Mouse (Mus musculus): ENCODE measurements around the gene Gm3776.
A peak's percentile ranks its signal among the peaks of the same experiment; 100 is the strongest.
"Not testable (repeated sequence)": the region's sequence is repeated elsewhere in the genome, so short reads cannot be mapped to it uniquely, and the experiment has no call there.

Gm3776 gene

DNA sequence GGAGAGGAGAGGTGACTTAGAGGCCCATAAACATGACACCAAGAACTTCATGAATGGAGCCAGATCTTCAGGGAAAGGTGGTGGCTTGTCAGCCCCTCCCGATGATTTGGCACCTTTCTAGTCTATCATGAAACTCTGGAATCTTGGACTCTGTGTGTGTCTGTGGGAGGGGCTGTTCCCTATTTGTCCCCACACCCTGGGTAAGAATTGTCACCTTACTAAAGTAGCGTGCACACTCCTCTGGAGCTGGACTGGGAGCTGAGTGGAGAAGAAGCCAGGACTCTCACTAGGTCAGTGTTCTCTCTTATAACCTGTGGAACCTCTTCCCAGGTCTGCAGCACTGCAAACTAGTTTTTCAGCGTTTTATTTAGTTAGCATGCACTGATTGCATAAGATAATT lies at the start of gene Gm3776:
TSS of gene Gm3776 (plus strand) at position 216 of the 400 bp plus-strand sequence.
- not testable (repeated sequence) for DNase-seq (ENCODE audit: low spot score)

- DNase-seq (ENCODE audit: low spot score): no peak
These were observed 48.0 kb upstream of the Gm3776 start for GRCm38 (mm10) chr9:78208956-78209355.

DNA sequence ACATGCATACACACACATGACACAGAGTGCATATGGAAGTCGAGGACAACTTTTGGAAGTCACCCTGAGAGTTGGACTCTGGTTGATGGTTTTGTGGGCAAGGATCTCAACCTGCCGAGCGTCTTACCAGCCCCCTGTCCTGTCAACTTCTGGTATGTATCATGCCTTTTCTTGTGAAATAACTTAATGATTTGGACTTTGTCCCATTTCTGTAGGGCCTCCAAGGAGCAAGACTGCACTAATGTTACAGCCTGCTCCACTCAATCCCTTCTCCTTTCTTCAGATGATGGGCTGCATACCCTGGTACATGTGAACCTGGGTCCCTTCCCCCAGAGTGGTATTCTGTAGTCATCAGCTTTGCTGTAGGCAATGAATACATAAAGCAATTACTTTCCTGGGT lies 46.9 kb upstream of the Gm3776 start:
- DNase-seq (ENCODE audit: low spot score): no peak

GRCm38 (mm10) chr9:78210821-78211220 lies 46.1 kb upstream of the Gm3776 start:
- no peak for DNase-seq (ENCODE audit: low spot score)

DNA sequence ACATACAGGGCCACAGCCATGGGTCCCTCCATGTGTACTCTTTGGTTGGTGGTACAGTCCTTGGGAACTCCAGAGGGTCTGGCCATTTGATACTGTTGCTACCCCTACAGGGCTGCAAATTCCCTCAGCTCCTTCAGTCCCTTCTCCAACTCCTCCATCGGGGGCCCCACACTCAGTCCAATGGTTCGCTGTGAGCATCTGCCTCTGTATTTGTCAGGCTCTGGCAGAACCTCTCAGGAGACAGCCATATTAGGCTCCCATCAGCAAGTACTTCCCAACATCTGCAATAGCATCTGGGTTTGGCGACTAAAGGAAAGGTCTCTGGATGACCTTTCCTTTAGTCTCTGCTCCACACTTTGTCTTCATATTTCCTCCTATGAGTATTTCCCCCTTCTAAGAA lies 45.4 kb upstream of the Gm3776 start:
- no peak for DNase-seq (ENCODE audit: low spot score)

DNA sequence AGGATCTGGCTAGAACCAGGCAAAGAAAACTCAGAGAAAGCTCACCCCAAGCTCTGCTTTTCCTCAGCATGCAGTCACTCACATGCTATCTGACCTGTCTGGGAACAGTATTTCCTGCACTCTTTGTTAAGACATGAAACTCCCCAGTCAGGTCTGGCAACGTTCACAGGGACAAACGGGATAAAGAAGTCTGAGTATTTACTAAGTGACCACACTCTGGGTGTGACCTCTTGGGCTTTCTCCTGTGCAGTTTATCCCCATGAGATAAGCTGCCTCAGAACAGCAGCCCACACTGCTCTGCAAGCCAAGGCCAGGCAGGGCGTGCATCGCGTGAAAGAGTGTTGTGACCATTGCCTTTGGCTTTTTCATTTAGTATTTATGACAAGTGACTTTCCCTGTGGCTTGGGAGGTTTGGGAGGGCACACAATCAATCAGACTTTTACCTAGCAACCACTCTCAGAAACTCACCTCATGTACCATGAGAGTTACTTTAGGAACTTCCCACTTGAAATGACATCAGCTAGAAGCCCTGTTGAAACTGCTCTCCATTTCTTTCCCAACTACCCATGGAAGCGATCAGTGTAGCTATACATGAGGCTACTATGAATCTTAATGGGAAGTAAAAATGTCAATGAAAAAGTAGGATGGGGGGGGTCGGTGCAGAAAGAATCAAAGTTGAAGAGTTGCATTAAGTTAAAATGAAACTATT lies 44.4 kb upstream of the Gm3776 start:
- no peak for DNase-seq (ENCODE audit: low spot score)

DNA sequence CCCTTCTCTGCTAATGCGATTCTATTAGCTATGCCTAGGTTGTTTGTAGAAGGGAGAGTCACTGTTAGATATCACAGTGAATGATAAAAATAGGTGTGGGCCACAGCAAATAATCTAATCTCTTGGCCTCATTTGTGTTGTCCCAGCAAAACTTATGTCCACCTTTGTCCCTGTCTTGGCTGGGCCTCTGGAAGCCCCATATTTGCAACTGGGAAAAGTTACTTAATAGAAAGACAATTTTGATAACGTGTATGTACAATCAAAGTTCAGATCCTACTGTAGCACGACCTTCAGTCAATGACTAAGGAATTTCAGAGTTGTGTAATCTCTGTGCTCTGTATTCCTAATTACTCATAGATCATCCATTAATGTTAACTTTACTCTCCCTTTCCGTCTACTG lies 39.9 kb upstream of the Gm3776 start:
- DNase-seq (ENCODE audit: low spot score): no peak

DNA sequence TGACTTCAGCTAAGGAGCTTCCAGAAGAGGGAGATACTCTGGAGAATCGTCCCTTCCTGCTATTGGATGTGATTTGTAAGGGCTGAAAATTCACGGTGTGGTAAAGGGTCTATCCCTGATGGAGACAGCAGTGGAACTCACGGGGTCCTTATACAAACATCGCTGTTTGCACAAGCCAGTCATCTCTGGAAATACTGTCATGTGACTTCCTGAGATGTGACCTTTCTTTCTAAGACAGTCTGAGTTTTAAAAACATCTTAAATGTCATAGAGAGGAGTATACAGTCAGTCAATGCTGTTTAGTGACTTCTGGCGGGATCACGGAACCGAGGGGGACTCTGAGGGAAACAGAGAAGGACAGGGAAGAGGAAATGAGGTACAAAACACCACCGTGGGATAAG lies 34.3 kb upstream of the Gm3776 start:
- no peak for DNase-seq (ENCODE audit: low spot score)

DNA sequence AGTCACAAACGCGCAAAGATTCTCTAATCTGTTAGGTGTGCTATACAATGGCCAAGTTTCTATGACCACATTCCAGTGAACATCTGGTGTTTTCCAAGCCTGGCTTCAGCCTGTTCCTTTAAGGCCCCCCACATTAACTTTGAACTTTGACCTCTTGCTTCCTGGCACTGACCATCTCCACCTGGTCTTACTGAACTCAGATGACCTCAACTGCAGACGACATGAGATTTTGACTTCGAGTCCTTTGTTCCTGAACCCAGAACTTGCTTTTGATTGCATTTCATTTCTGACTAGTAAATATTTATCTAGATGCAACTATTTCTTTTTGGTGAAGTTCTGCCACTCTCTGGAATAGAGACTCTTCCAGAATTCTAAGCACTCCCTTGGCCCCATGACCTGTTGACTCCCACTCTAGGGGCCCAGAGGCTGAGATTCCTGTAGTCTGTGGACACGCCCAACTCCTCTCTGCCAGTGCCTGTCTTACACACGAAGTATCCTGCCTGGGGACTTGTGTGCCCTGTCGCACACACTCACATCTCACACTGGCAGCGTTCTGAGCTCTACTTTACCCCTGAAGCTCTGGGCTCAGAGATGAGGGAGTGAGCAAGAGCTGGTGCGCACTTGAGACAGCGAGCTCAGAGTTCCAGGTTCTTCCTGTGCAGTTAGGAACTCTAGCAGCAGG lies 33.6 kb upstream of the Gm3776 start:
- DNase-seq (ENCODE audit: low spot score): no peak

GRCm38 (mm10) chr9:78224418-78224817 lies 32.5 kb upstream of the Gm3776 start:
- DNase-seq (ENCODE audit: low spot score): no peak

DNA sequence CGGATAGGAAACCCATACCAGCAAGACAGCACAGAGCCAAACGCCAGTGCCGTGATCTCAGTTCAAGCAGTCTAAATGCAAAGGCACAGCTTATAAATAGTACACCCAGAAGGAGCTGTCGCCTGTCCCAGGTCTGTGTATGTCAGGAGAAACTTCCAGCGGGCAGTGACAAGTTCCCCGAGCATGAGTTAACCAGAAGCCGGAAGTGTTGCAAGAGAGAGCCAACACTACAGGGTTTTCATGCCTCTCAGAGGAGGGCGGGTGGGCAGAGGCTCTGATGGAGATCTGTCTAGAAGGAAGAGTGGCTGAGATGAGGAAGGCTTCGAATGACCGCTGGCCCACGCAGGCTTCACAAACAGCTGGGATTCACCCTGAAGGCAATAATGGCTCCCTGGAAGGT lies 31.6 kb upstream of the Gm3776 start:
- no peak for DNase-seq (ENCODE audit: low spot score)

DNA sequence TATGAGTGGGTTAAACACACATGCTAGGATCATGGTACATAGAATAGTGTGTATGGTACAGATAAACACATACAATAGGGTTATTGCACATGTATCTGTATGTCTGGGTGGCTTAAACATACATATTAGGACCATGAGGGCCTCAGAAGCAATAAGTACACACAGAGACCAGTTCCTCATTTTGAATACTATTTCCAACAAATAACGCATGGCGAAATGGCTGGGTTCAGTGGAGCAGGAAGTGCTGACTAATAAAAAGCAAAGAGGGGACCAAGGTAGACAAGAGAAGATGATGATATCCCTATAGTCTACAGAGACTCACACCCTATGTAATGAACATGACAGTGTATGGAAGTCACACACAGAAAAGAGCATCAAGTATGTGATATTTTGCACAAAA lies 28.8 kb upstream of the Gm3776 start:
- no peak for DNase-seq (ENCODE audit: low spot score)

DNA sequence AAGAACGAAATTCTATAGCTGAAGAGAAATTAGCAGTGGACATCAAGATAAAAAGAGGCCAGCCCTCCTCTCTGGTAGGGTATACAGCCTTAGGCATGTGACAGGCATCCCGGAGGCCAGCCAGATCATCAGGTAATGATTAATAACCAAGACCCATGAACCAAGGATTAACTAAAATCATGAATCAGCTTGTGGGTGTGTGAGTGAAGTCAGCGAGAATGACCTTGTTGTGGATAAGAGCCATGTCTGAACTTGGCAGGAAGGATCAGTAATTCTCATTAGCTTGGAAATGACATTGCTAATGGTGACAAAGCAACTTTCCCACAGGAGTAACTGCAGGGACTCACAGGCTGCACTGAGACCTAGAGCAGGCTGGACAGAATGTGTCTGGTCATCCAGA lies 27.3 kb upstream of the Gm3776 start:
- not testable (repeated sequence) for DNase-seq (ENCODE audit: low spot score)

DNA sequence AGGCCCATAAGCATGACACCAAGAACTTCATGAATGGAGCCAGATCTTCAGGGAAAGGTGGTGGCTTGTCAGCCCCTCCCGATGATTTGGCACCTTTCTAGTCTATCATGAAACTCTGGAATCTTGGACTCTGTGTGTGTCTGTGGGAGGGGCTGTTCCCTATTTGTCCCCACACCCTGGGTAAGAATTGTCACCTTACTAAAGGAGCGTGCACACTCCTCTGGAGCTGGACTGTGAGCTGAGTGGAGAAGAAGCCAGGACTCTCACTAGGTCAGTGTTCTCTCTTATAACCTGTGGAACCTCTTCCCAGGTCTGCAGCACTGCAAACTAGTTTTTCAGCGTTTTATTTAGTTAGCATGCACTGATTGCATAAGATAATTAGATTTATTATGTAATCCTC lies 26.5 kb upstream of the Gm3776 start, which contains the start of gene Gsta1:
TSS of gene Gsta1 (plus strand) at position 196 of the 400 bp plus-strand sequence.
- DNase-seq (ENCODE audit: low spot score): not testable (repeated sequence)

DNA sequence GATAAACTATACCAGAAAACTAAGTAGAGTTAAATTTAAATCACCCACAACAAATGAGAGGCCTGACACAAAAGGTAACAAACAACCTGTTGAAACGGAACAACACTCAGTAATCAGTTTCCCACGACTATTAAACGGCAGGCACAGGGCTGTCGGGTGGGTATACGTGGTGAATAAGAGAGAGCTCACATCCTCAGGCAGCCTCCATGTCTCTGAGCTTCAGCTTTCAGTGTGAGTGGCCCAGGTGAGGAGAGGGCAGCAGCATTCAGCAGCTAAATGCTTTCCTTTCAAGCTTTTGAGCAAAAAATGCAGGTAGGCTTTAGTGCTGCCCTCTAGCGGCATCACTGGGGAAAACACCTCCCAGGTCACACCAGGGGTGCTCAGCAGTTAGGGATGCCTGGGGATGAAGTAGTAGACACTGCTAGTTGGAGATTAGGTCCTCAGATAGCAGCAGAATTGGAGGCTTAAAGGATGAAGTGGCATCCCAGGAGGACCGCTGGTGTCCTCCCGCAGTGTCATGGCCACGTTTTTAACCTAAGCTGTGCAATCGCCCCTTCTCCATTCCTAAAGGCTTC lies 23.7 kb upstream of the Gm3776 start:
- DNase-seq (ENCODE audit: low spot score): not testable (repeated sequence)

DNA sequence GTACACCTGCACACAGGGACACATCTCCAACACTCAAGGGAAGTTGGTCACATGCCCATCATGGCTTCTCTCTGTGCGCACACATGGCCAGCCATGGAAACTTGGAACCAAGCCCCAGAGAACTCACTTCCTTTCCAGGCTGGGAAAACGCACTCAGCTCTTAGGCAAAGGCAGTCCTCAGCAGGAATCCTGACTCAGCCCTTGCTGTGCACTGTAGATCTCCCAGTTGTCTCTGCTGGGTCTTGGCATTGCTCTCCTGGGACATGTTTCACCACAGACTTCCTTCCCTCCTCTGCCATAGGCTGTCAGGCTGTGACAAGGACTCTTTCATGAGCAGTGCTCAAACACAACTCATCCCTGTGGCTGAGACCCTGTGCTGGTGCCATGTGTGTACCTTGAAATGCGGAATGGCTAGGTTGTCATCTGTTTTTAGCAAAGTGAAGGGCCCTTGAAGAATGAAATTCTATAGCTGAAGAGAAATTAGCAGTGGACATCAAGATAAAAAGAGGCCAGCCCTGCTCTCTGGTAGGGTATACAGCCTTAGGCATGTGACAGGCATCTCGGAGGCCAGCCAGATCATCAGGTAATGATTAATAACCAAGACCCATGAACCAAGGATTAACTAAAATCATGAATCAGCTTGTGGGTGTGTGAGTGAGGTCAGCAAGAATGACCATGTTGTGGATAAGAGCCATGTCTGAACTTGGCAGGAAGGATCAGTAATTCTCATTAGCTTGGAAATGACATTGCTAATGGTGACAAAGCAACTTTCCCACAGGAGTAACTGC lies 1.1 kb upstream of the Gm3776 start:
- DNase-seq (ENCODE audit: low spot score): not testable (repeated sequence)

- DNase-seq (ENCODE audit: low spot score): peak; percentile 42
These were observed 2.8 kb downstream of the Gm3776 start for GRCm38 (mm10) chr9:78259688-78260087.

DNA sequence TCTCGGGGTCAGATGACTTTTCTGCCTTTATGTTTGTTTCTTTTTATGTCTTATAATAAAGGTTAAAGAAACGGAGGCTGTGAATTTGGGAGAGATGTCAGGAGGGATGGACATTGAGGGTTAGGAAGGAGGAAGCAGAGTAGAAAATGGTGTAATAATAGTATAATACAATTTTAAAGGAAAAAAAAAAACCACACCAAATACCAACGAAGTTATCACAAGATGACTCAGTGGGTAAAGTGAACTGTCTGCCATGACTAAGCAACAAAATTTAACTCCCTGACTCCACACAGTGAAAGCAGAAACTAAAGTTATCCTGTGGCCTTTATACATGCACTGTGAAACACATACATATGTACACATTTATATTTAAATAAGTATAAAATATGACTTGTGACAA lies 14.0 kb downstream of the Gm3776 start:
- DNase-seq (ENCODE audit: low spot score): not testable (repeated sequence)

- DNase-seq (ENCODE audit: low spot score): not testable (repeated sequence)
These were observed 25.2 kb downstream of the Gm3776 start for GRCm38 (mm10) chr9:78282002-78282711.

GRCm38 (mm10) chr9:78289063-78289462 lies 32.1 kb downstream of the Gm3776 start:
- DNase-seq (ENCODE audit: low spot score): not testable (repeated sequence)

DNA sequence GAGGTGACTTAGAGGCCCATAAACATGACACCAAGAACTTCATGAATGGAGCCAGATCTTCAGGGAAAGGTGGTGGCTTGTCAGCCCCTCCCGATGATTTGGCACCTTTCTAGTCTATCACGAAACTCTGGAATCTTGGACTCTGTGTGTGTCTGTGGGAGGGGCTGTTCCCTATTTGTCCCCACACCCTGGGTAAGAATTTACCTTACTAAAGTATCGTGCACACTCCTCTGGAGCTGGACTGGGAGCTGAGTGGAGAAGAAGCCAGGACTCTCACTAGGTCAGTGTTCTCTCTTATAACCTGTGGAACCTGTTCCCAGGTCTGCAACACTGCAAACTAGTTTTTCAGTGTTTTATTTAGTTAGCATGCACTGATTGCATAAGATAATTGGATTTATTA lies 32.8 kb downstream of the Gm3776 start, which contains the start of gene Gm10639:
TSS of gene Gm10639 (plus strand) at position 201 of the 400 bp plus-strand sequence.
- DNase-seq (ENCODE audit: low spot score): not testable (repeated sequence)

DNA sequence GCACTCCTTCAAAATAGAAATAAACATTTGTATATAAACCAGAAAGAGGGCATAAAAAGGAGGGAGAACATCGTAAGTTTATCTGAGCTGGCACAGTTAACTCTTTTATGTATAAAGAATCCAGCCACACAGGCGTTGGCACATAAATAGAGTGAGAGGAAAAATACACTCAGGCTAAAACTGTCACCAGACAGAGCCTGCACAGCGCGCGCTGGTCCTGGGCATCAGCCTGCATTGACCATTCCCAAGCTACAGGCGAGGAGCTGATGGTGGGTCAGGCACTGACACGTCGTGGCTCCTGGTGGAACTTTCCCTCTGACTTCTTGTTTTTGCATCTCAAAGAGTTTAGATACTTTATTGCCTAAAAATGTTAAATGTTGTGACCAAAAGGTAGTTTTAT lies 35.5 kb downstream of the Gm3776 start:
- DNase-seq (ENCODE audit: low spot score): not testable (repeated sequence)
